Mouse (Mus musculus) embryonic fibroblast, embryonic 13.5 days (primary cell): Measurements from ENCODE around the gene Gm49378. TPM values are rescaled to one million over a fixed set of nuclear protein-coding genes. Genes with fewer than 3 reads are reported as not detected.

ENCODE experiments used
- H3K27ac ChIP-seq: 2 replicates; pipeline ENCODE4 v1.5.1; 2012; ENCODE audit warnings: low read length, control low read depth, inconsistent platforms; ENCODE audit not compliant: insufficient read depth
- H3K4me1 ChIP-seq: 2 replicates; pipeline ENCODE4 v1.6.1; 2011; ENCODE audit warnings: low read length; ENCODE audit not compliant: control insufficient read depth, insufficient read depth
- H3K4me3 ChIP-seq: 2 replicates; pipeline ENCODE4 v1.5.1; 2011; ENCODE audit warnings: mild to moderate bottlenecking, control low read depth, low read length; ENCODE audit not compliant: insufficient read depth
- CTCF ChIP-seq: IDR thresholded peaks from 2 replicates; pipeline ENCODE4 v1.5.1; 2011; ENCODE audit warnings: mild to moderate bottlenecking, control low read depth, low read length, moderate library complexity, borderline replicate concordance; ENCODE audit not compliant: insufficient read depth
- POLR2A ChIP-seq: IDR thresholded peaks from 2 replicates; pipeline ENCODE4 v1.6.1; 2011; ENCODE audit warnings: low read depth, mild to moderate bottlenecking, control low read depth, low read length, moderate library complexity
- polyA plus RNA-seq: library from polyadenylated mRNA; stranded (reverse); fragments of >200 nt; gene quantifications from 2 replicates; pipeline ENCODE4 v1.2.4, GENCODE M21; 2011; ENCODE audit warnings: low read depth; ENCODE audit not compliant: missing spikeins, insufficient read length

The Gm49378 gene
- polyA plus RNA-seq, 1 experiment = 13.1 TPM

DNA sequence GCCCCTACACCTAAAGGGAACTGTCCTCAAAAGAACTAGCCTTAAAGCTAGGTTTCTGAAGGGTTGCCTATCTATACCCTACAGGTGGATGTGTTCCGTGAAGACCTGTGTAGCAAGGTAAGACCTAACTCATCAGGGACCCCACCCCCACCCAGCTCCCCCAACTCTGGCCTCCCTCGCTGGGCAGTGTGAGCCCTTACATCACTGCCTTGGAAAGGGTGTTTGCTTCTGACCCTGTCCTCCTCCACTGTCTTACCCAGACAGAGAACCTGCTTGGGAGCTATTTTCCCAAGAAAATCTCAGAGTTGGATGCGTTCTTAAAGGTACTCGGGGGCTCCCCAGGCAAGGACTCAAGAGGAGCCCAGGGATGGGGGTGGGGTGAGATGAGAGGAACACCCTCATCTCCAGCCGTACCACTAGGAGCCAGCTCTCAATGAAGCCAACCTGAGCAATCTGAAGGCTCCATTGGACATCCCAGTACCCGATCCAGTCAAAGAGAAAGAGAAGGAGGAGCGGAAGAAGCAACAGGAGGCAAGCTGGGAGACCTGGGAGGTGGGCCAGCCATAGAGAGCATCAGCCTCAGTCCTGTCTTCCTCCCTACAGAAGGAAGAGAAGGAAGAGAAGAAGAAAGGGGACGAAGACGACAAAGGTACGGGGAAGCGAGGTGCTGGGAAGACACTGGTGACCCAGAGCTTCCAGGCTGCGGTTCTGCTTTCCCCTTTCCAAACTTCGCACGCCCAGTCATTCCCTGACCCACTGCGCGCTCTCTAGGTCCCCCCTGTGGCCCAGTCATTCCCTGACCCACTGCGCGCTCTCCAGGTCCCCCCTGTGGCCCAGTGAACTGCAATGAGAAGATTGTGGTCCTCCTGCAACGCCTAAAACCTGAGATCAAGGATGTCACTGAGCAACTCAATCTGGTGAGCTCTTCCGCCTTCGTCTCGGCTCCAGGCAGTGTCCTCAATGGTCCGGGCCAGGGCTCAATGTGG, 57.9 kb downstream of the Gm49378 start:
- no peak overlapping the region for H3K27ac ChIP-seq
- no peak overlapping the region for H3K4me3 ChIP-seq
- H3K4me1 ChIP-seq = no peaks in the 10 kb centered on the region
- no peak for TF ChIP-seq CTCF
- TF ChIP-seq POLR2A = no peak

Other genes with a start within 250 kb of the Gm49378 start
- gene Dhrs4, start 159.1 kb downstream of the Gm49378 start, polyA plus RNA-seq = 39.6 and 51.8 TPM in 2 replicates
- 0.77 and 2.9 TPM in 2 replicates for gene Carmil3, start 147.2 kb downstream of the Gm49378 start, polyA plus RNA-seq
- gene Cpne6, start 127.5 kb downstream of the Gm49378 start, polyA plus RNA-seq = not detected in 2 replicates
- not detected in 2 replicates for gene Nrl, start 112.9 kb downstream of the Gm49378 start, polyA plus RNA-seq
- 120 and 151 TPM in 2 replicates for gene Pck2, start 97.6 kb downstream of the Gm49378 start, polyA plus RNA-seq
- gene Dcaf11, start 77.9 kb downstream of the Gm49378 start, polyA plus RNA-seq = 19.4 and 20.7 TPM in 2 replicates
- gene A730061H03Rik, start 77.5 kb downstream of the Gm49378 start, polyA plus RNA-seq = not detected in 2 replicates
- gene Fitm1, start 62.3 kb downstream of the Gm49378 start, polyA plus RNA-seq = not detected in 2 replicates
- gene Psme1, start 59.8 kb downstream of the Gm49378 start, polyA plus RNA-seq = 87.2 and 116 TPM in 2 replicates
- 8.9 and 10.0 TPM in 2 replicates for gene Emc9, start 52.6 kb downstream of the Gm49378 start, polyA plus RNA-seq
- 169 and 242 TPM in 2 replicates for gene Psme2, start 46.8 kb downstream of the Gm49378 start, polyA plus RNA-seq
- gene Rnf31, start 46.2 kb downstream of the Gm49378 start, polyA plus RNA-seq = 17.0 and 24.7 TPM in 2 replicates
- gene Irf9, start 34.3 kb downstream of the Gm49378 start, polyA plus RNA-seq = 24.2 and 33.2 TPM in 2 replicates
- 0.65 TPM in 1 of 2 replicates, not detected in the other for gene Rec8, start 19.9 kb downstream of the Gm49378 start, polyA plus RNA-seq
- 131 and 143 TPM in 2 replicates for gene Ipo4, start 1.9 kb downstream of the Gm49378 start, polyA plus RNA-seq
- 77.1 and 90.9 TPM in 2 replicates for gene Tm9sf1, start 5.9 kb upstream of the Gm49378 start, polyA plus RNA-seq
- gene Tssk4, start 12.3 kb upstream of the Gm49378 start, polyA plus RNA-seq = 0.73 and 0.81 TPM in 2 replicates
- 28.9 and 30.0 TPM in 2 replicates for gene Mdp1, start 22.6 kb upstream of the Gm49378 start, polyA plus RNA-seq
- 33.6 and 34.1 TPM in 2 replicates for gene Gmpr2, start 34.0 kb upstream of the Gm49378 start, polyA plus RNA-seq
- 287 and 295 TPM in 2 replicates for gene Nedd8, start 34.2 kb upstream of the Gm49378 start, polyA plus RNA-seq
- gene Tinf2, start 43.9 kb upstream of the Gm49378 start, polyA plus RNA-seq = 19.7 and 20.8 TPM in 2 replicates
- 0.25 and 0.32 TPM in 2 replicates for gene Tgm1, start 76.0 kb upstream of the Gm49378 start, polyA plus RNA-seq
- gene Rabggta, start 84.4 kb upstream of the Gm49378 start, polyA plus RNA-seq = 11.5 and 16.3 TPM in 2 replicates
- gene Dhrs1, start 107.8 kb upstream of the Gm49378 start, polyA plus RNA-seq = 55.1 and 61.6 TPM in 2 replicates
- gene Nop9, start 107.8 kb upstream of the Gm49378 start, polyA plus RNA-seq = 36.4 and 37.5 TPM in 2 replicates
- gene Cideb, start 120.6 kb upstream of the Gm49378 start, polyA plus RNA-seq = 0.95 TPM in 1 of 2 replicates, not detected in the other
- gene Ltb4r2, start 123.5 kb upstream of the Gm49378 start, polyA plus RNA-seq = 2.0 TPM in 2 replicates
- 0.82 and 1.0 TPM in 2 replicates for gene Ltb4r1, start 128.1 kb upstream of the Gm49378 start, polyA plus RNA-seq
- 8.7 and 18.0 TPM in 2 replicates for gene Adcy4, start 146.2 kb upstream of the Gm49378 start, polyA plus RNA-seq
- 109 and 141 TPM in 2 replicates for gene Ripk3, start 151.0 kb upstream of the Gm49378 start, polyA plus RNA-seq
- gene Nfatc4, start 185.2 kb upstream of the Gm49378 start, polyA plus RNA-seq = 88.8 and 98.2 TPM in 2 replicates
- gene Nynrin, start 216.1 kb upstream of the Gm49378 start, polyA plus RNA-seq = 31.7 and 36.6 TPM in 2 replicates
- gene Cbln3, start 246.5 kb upstream of the Gm49378 start, polyA plus RNA-seq = 0.23 and 0.35 TPM in 2 replicates
- 15.4 and 17.5 TPM in 2 replicates for gene Khnyn, start 247.1 kb upstream of the Gm49378 start, polyA plus RNA-seq